Mouse (Mus musculus) thymus, postnatal 4 days (tissue): Measurements from ENCODE around the gene Lix1l.

Experiments used
- DNase-seq: peaks from one replicate; pipeline ENCODE4 v3.0.0; 2021

Gene Lix1l

DNA sequence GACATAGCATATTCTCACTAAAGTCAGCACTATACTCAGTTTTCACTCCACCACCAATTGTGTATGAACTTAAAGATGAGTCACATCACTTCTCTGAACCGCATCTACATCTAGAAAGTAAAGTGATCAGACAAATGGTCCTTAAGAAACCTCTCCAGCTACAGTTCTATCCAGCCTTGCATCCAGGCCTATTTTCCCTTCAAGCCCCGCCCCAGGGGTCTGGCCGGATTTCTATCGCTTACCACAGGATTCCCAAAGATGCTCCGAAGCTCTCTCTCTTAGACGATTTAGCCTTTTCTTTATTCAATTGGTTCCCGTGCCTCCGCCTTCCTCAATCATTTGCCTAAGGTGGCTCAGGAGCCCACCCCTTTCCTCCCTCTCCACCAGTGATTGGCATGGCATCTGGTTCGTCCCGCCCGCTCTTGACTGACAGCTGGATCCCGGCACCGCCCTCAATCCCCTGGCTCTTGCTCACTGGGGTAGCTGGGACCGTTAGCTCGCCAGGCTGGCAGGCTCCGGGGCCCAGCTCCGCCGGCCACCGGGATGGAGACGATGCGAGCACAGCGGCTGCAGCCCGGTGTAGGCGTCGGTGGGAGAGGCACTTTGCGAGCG is at the start of gene Lix1l:
Gene Lix1l, plus strand, starts transcription at position 511 of the 612 bp plus-strand sequence.
- DNase-seq, result peak; percentile 89

DNA sequence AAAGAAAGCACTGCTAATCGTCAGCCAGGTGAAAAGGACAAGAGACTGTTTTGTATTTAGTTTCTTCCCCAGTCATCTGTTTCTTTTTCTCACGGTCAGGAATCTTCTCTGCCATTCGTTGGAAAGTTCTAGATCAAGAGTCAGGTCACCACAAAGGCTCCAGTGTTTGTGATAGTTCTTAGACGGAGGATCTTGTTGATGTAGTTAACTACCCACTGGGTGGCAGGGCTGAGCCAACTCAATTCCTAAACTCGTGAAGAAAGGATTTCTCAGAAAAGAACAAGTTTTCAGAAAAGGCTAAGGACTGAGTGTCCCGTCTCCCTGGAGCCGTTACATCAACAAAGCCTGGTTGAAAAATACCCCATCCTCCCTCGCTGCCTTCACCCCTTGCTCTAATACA is 49.7 kb upstream of the Lix1l start:
- DNase-seq, result peak; percentile 77

DNA sequence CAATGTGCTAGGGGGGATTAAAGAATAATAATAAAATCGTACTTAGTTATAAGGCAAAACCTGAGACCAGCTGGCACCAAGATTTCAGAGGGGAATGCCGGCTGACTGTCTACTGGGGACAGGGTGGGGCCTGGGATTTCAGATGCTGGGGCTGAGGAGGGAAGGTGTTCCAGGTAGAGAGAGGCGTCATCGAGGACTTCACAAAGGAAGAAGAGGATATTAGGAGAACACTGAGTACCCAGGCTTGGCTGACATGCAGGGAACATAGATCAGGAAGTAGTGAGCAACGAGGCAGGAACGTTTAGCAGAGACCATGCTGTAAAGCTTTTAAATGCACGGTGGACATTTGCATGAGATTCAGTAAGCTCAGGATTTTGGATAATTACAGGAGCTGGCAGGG is 49.1 kb upstream of the Lix1l start:
- no peak for DNase-seq

DNA sequence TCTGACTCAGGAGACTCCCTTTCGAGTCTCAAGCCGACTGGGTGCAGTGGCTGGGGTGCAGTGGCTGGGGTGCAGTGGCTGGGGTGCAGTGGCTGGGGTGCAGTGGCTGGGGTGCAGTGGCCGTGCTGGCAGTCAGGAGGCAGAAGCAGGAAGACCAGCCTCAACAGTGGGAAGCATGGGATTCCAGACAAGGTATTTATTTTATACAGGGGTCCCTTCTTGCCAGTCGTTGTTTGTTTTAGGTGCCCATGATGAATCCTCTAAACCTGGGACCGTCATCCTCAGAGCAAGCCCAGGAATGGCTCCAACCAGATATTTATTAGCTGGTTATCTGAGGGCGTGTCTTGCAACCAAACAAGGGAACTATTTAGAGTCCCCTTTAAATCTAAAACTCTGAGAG is 47.3 kb upstream of the Lix1l start:
- no peak for DNase-seq

DNA sequence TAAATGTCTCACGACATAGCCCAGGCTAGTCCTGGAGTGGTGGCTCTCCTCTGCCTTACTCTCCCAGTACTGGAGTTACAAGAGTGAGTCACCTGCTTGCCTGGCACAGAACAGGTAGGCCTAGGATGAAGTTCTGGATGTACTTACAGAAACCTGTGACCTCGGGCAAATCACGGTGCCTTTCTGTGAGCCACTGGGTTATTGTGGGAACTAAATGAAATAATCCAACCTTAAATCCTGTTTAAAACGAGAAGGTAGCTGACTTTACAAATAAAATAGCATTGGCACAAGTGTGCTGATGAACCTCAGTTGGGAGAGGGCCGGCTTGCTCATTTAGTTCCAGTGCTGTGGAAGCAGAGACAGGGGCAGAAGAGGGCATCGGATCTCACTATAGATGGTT is 46.7 kb upstream of the Lix1l start:
- DNase-seq, result no peak

DNA sequence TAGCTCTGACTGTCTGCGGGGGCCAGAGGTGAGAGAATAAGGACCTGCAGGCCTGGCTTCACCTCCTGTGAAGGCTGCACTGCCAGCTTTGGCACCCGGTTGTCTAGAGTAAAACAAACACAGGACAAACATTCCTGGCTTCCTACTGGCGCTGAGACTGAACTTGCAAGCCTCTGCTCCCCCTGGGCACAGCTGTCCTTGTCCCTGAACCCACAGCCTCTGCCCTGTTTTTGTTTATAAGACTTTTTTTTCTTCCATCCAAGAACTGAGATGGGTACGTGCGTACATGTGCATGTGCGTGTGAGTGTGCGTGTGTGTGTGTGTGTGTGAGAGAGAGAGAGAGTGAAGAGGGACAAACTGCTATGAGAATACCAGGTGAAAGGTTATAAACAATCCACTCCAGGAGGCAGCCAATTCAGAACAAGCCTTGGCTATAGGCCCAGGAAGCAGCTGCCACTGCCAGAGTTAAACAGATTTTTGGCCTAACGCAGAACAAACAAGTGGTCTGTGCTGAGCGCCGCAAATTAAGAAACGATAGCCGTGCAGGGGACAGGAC is 45.8 kb upstream of the Lix1l start:
- DNase-seq, result peak; percentile 57

DNA sequence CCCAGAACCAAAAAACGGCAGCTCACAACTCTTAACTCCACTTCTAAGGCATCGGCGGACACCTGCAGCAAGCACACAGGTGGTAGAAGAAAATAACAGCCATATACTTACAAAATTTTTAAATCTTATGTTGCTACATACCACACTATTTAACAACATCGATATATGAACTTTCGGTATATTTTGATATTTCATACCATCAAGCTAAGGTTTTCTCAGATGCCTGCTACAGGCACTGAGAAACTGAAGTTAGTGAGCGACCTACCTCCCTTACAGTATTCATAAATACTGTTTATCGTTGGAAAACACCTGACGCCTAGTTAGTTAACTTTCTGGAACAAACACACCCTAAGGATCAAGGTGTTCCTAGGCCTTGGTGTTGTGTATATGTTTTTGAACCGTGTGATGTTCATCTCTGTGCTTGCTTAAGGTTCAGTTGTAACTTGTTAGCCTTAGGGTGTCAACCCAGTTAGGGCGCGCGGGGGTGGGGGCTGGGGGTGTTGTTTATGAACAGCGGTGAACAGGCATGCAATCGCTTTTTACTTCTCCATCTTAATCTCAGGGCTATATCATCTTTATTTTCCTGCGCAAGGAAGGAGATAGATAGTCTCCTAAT is 44.8 kb upstream of the Lix1l start:
- no peak for DNase-seq

DNA sequence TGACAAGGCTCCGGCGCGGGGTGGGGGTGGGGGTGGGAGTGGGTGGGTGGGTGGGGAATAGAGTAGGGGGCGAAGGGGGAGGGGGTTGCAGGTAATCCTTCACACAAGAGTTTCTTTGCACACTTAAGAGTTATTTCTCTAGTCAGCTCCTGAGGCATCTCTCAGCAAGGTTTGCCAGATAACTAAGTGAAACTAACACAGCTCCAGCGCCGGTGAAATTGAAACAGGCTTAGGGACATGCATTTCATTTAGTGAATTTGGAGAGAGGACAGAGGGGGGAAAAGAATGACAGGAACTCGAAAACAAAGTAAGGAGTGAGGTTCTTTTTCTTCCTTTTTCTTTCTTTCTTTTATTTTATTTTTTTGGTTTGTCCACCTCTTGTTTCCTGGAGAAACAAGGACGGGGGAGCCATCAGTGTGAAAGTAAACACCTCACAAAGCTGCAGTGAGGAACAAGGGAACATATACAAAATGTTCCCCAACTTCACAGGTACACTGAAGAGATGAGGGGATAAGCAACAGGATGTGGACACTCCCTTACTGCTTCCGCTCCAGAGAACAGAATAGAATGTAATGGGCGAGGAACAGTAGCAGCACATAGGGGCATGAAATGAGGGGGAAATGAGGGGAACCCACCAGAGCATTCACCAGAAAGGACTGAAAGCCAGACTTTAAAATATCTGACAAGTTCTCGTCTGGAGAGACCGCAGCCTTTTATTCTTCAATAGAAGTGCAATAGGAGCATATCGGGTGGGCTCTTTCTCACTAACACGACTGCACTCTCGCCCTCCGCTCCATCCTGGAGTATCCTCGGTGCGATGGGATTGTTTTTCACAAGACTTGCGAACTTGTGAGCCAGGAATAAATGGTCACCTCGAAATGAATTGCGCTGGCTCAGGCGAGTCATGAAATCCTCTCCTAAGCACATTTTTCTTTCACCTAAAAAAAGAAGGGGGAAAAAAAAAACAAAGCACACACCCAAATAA is 44.0 kb upstream of the Lix1l start:
- peak; percentile 50 for DNase-seq

DNA sequence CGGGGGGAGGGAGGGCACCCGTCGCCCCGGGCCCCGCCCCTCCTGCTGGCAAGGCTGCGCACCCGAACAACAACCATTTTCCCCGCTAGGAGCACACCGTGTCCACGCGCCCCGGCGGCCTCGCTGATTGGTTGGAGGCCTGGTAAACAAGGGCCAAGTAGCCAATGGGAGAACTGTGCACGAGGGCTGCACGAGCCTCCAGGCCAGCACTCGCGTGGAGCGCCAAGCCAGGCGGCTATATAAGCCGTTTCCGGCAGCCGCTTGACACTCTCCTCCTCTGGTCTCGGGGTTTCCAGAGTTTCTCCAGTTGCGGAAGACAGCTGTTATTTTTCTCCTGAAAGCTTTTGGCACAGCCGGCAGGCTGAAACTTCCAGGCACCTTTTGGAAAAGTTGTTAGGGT is 43.3 kb upstream of the Lix1l start, which contains the start of gene Txnip:
Gene Txnip, plus strand, starts transcription at position 264 of the 400 bp plus-strand sequence.
- DNase-seq, result peak; percentile 99

DNA sequence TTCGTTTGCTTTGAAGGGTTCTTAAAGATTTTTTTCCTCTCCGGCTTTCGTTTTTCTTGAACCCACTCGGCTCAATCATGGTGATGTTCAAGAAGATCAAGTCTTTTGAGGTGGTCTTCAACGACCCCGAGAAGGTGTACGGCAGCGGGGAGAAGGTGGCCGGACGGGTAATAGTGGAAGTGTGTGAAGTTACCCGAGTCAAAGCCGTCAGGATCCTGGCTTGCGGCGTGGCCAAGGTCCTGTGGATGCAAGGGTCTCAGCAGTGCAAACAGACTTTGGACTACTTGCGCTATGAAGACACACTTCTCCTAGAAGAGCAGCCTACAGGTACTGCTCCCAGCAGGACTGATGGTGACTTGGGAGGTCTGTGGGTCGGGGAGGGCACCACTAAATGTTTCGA is 42.8 kb upstream of the Lix1l start:
- peak; percentile 64 for DNase-seq

DNA sequence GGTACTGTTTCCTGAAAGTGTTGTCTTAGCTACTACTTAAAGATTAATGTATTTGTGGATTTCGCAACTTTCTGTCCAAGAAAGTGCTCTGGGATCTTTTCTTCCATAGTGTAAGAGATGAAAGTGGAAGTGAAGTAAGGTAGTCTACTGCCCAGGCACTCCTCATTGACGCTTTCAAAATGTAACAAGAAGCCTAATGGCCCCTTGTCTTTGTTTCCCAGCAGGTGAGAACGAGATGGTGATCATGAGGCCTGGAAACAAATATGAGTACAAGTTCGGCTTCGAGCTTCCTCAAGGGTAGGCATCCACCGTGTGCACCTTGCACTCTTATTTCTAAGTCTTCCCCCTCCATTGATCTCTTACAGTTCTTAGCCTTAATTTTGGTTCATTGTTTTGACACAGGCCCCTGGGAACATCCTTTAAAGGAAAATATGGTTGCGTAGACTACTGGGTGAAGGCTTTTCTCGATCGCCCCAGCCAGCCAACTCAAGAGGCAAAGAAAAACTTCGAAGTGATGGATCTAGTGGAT is 42.2 kb upstream of the Lix1l start:
- DNase-seq, result no peak

DNA sequence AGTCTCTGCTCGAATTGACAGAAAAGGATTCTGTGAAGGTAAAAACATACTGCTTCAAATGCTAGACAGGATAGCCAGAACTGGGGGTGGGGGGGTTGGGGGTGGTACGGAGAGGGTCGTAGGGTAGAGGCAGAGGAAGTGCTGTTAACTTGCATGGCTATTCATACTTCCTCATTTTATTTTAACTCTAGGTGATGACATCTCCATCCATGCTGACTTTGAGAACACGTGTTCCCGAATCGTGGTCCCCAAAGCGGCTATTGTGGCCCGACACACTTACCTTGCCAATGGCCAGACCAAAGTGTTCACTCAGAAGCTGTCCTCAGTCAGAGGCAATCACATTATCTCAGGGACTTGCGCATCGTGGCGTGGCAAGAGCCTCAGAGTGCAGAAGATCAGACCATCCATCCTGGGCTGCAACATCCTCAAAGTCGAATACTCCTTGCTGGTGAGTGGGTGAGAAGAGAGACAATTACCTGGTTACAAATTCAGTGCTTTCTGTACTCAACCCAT is 41.5 kb upstream of the Lix1l start:
- no peak for DNase-seq

DNA sequence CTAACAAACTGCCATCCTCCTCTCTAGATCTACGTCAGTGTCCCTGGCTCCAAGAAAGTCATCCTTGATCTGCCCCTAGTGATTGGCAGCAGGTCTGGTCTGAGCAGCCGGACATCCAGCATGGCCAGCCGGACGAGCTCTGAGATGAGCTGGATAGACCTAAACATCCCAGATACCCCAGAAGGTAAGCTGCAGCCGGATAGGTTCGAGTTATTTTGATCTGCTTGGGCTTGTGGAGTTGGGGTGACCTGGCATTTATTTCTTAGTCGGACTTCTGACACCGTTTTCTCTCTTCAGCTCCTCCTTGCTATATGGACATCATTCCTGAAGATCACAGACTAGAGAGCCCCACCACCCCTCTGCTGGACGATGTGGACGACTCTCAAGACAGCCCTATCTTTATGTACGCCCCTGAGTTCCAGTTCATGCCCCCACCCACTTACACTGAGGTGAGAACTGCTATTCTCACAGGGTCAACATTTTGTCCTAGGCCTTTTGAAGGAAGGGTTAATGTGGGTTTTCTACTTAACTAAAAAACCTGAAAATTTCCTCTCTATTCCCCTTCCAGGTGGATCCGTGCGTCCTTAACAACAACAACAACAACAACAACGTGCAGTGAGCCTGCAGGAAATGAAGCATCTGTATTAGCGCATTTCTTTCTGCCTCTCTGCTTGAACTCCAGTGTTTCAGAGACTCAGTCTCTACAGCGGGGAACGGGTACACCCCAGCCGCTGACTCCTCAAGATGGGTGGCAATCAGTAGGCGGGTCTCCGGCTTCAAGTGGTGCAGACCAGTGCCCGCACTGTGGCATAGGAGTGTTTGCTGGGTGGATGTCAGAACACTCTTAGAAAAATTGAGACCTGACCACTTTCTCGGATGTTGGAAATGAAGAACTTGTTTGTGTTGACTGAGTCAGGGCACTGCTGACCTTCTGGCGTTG is 40.8 kb upstream of the Lix1l start:
- no peak for DNase-seq

DNA sequence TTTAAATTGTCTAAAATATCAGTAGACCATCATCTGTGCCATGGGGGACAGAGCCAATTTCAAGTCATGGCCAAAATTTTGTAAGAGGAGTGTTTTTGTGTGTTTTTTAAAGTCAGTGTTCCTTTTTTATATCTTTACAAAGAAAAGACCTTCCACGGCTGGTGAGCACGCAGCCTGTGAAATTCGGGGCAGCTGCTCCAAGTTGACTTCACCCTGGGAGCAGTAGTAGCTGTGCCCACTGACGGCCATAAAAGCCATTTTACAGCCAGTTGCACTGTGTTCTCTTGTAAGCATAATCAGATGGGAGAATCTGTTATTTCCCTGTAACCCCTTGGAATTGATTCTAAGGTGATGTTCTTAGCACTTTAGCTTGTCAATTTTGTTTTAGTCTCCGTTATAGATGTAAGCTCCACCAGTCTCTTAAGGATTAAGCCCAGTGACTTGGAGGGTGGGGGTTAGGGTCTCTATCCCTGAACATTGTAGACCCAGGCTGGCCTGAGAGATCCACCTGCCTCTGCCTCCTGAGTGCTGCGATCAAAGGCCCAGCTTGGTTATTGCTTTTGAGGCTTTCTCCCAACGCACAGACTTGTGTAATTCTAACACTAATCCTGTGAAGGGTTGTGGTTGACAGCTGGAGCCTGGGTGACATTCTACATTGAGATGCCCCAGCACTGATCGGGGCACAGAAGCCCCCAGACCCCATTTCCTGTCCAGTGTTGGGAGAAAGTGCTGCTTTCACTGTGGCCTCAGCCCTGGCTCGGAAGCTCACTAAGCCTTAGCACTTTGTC is 39.9 kb upstream of the Lix1l start:
- DNase-seq, result no peak

DNA sequence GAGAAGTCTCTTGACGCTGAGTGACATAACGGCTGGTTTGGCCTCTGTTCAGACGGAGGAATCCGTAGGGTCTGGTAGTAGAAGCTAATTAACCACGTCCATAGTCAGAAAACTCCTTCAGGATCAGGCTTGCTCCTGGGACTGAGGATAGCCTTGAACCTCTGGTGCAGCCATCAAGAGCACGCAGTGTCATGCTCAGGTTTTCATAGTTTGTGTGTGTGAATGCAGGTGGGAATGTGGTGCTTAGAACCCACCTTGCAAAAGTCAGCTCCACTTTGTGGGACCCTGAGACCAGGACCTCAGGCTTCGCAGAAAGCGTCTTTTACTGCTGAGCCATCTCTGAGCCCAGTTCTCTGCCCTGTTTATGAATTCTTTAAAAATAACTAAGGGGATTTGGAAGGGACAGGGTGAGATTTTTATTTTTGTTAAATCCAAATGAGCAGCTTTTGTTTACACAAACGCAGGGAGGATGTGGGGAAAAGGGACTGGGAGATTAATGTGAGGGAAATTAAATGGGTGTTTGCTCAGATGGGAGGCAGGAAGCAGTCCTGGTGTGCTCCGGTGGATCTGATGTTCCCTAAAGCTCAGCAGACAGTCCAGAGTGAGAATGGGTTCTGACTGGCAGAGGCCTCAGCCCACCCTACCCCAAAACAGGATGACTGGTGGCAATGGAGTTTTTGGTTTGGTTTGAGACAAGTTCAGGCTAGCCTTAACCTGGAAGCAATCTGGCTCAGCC is 38.8 kb upstream of the Lix1l start:
- DNase-seq, result no peak

DNA sequence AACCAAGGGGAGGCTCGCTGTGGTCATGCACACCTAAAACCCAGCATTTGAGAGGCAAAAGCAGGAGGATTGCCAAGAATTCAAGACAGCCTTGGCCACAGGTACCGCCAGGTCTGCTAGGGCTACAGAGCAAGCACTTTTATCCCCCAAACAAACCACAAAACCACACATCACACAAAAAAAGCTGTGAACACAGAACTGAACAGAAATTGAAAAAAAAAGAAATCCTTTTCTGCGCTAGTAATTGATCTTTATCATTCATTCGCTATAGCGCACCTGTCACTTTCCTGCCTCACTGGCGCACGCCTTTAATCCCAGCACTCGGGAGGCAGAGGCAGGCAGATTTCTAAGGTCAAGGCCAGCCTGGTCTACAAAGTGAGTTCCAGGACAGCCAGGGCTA is 37.7 kb upstream of the Lix1l start:
- DNase-seq, result no peak

DNA sequence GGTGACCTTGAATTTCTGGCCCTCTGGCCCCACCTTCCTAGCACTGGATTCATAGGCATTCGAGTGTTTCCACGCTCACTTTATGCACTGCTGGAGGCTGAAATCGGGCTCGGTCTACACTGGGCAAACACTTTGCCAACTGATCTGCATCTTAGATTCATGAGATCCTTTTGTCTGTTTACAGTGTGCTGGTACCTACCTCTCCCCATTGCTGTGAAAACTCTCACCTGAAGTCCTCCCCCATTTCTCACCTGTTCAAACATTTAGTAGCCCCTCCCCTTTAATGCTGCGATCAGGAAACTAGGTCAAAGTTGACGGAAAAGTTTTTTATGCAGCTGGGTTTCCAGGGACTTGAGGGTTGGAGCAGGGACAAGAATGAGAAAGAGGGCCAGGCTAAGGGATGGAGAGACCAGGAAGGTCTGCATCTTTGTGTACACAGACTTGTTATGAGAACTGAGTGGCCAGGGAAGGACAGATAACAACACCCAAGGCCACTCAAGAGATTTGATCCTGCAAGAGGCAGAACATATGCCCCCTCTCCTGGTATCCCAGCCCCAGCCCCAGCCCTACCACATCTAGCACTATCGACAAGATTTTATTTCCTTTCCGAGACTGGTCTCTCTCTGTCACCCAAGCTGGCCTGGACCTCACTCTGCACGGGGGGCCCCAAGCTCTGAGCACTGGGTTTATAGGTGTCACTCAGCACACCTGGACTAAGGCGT is 36.9 kb upstream of the Lix1l start:
- no peak for DNase-seq

DNA sequence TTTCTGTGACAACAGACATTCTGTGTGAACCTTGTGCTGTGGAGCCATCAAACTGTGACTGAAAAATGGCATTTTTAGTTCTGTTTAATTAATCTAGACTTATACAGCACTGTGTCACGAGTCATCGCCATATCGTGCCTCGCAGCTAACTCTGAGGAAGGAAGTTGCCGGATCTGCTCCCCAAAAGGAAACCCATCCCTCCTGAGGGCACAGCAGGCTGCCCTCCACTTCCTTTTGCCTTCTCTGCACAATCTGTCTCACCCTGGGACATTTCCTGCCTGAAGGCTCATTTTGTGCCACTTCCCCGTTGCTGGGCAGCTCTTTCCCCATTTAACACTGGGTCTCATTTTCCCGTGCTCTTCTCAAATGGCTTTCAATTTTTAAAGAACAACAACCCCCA is 36.3 kb upstream of the Lix1l start:
- no peak for DNase-seq

DNA sequence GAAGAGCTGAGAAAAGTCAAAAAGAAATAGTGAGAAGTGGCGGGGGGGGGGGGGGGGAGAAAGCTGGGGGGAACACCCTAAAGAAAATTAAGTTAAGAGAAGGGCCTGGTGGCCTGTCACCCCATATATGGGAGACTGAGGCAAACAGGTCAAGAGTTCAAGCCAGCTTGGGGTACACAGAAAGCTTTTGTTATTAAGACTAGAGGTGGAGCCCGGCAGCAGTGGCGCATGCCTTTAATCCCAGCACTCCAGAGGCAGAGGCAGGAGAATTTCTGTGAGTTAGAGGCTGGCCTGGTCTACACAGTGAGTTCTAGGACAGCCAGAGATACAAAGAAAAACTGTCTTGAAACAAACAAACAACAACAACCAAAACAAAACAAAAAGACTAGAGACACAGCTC is 35.8 kb upstream of the Lix1l start:
- DNase-seq, result no peak
